In the genomic region with DNA sequence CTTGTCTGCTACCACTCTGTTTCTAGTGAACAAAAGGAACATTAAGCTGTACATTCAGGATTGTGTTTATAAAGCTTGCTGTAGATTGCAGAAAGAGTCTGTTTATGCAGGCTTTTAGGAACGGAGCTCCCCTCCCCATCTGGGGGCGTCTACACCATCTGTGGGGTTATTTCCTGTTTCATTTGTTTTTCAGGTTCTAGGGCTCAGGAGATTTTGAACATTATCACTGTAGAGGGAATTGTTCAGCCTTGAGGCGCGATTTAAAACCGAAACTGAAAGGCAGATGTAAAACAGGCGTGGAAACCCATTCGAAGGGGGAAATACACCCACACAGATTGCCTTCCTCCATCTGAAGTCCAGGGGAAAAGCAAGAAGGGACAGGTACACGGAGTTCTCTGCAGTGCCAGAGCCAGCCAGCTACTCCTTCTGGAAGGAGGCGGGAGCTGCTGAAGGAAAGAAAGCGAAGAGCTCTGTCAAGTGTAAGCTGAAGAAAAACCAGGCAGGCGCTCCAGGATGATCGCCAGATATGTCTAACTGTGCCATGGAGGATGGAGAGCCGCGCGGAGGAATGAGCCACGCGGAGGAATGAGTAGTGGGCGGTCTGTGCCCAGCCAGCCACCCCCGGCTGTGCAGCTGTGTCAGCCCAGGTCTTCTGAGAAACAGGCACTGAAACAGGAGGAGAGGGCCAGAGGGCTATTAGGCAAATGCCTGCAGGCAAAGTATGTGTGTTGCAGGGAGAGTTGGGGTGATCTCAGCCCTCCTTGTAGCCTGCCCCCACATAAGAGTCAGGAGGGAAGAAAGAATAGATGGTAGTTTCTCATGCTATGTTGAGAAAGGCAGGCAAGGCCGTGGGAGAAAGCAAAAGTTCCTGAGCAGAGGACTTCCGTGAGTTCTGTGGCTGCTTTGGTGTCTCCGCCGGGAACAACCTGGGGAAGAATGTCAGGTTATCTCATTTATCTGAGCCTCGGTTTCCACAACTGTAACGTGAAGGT, we compare ENCODE assay signal across 8 mouse cellular contexts. TPM values are rescaled to one million over a fixed set of nuclear protein-coding genes. Genes with fewer than 3 reads are reported as not detected.
A peak's percentile ranks its signal among the peaks of the same experiment; 100 is the strongest.
DNase-seq lines count a peak whose midpoint lies in the region; TF ChIP-seq lines count a peak whose summit lies in the region.

No protein-coding gene starts in this region.

- intact Hi-C loops in gastrocnemius, postnatal 14 days (cut with DNase I; ENCODE audit: low total_unique reads) = no loop called here
- intact Hi-C loops in left cerebral cortex, adult 2 months (cut with DNase I) = loop anchor here (1.0 kb wide), 4 partner anchors 17 to 45 kb away; partner anchors contain the start of gene Herc1

- H3K4me1 ChIP-seq in megakaryocyte, embryonic 14.5 days = peaks cover 52% of the 10 kb centered on the region

- no peak for TF ChIP-seq CTCF in left cerebral cortex, adult 2 months (IDR thresholded peaks at IDR 0.05)

- peaks cover 2% of the 10 kb centered on the region for H3K27me3 ChIP-seq in megakaryocyte, embryonic 14.5 days (replicated peaks)

- peak; percentile 40 for DNase-seq in gastrocnemius, adult 18-20 months (ENCODE audit: low spot score)
- no peak for DNase-seq in gastrocnemius, postnatal 14 days
- peak; percentile 73 for DNase-seq in cerebellum, adult 9-10 months
- peak; percentile 63 to 66 for DNase-seq in frontal cortex, postnatal 14 days (ENCODE audit: low spot score in 2 of 2)
- peak; percentile 86 for DNase-seq in induced T-regulatory cell, adult 2 months (ENCODE audit: low read depth)
- peak; percentile 71 to 74 for DNase-seq in left cerebral cortex, adult 2 months (ENCODE audit: extremely low spot score in 1 of 2, low spot score in 2 of 2)
- peak; percentile 64 to 66 for DNase-seq in spleen, postnatal 36 days (ENCODE audit: low spot score in 2 of 2)

- H3K4me3 ChIP-seq in left cerebral cortex, adult 2 months = peak overlapping the region; percentile 48
- peak overlapping the region; percentile 93 for H3K4me3 ChIP-seq in megakaryocyte, embryonic 14.5 days (replicated peaks)

- peak overlapping the region; percentile 75 for H3K27ac ChIP-seq in left cerebral cortex, adult 2 months

- no peaks in the 10 kb centered on the region for H3K9me3 ChIP-seq in megakaryocyte, embryonic 14.5 days

- no peaks in the 10 kb centered on the region for H3K36me3 ChIP-seq in megakaryocyte, embryonic 14.5 days (replicated peaks; ENCODE audit: low read length)

RNA-seq across cellular contexts. Expression of gene Herc1, which starts 44.8 kb away (rescaled TPM):
- total RNA-seq in gastrocnemius, adult 18-20 months (2021) = 10 to 100 TPM; 30.3 to 31.0 TPM
- total RNA-seq in gastrocnemius, postnatal 14 days (2021) = 10 to 100 TPM; 32.5 to 35.1 TPM
- 100 to 1,000 TPM; 128 to 132 TPM for total RNA-seq in left cerebral cortex, adult 2 months (2021)
- 1.4 and 3.2 TPM in 2 replicates for polyA plus RNA-seq in megakaryocyte, embryonic 14.5 days (2012; ENCODE audit: insufficient read depth, low replicate concordance)
